Mouse (Mus musculus) forebrain, embryonic 11.5 days (tissue): ENCODE measurements around the gene Txlna. TPM values are rescaled to one million over a fixed set of nuclear protein-coding genes. Genes with fewer than 3 reads are reported as not detected.

Experiments
- ATAC-seq: fragments of 200-750 bp; cut with Nextera tagmentation; replicated peaks from 2 replicates; pipeline ENCODE4 v1.8.0; 2017; ENCODE audit warnings: moderate TSS enrichment; ENCODE audit not compliant: low FRiP score
- DNase-seq: peaks from one replicate; pipeline ENCODE4 v3.0.0-alpha.2; 2017; ENCODE audit warnings: low spot score
- H3K27ac ChIP-seq: fragments of 300-500 bp; sonication (generic); 2 replicates; pipeline ENCODE4 v1.5.1; 2014; ENCODE audit warnings: low read depth, low read length
- H3K27me3 ChIP-seq: fragments of 300-500 bp; sonication (generic); 2 replicates; pipeline ENCODE4 v1.6.1; 2014; ENCODE audit warnings: mild to moderate bottlenecking, low read length, mixed read lengths; ENCODE audit not compliant: control insufficient read depth, insufficient read depth
- H3K36me3 ChIP-seq: fragments of 300-500 bp; sonication (generic); 2 replicates; pipeline ENCODE4 v1.6.1; 2014; ENCODE audit warnings: mild to moderate bottlenecking, low read length, moderate library complexity, mixed read lengths; ENCODE audit not compliant: control insufficient read depth, insufficient read depth
- H3K4me1 ChIP-seq: fragments of 300-500 bp; sonication (generic); replicated peaks from 2 replicates; pipeline ENCODE4 v1.6.1; 2014; ENCODE audit warnings: low read length, mixed read lengths; ENCODE audit not compliant: control insufficient read depth, insufficient read depth
- H3K4me2 ChIP-seq: fragments of 300-500 bp; sonication (generic); 2 replicates; pipeline ENCODE4 v1.6.1; 2014; ENCODE audit warnings: low read depth, mild to moderate bottlenecking, low read length, moderate library complexity, mixed read lengths; ENCODE audit not compliant: severe bottlenecking
- H3K4me3 ChIP-seq: fragments of 300-500 bp; sonication (generic); 2 replicates; pipeline ENCODE4 v1.5.1; 2014; ENCODE audit warnings: low read depth, low read length
- H3K9ac ChIP-seq: fragments of 300-500 bp; sonication (generic); 2 replicates; pipeline ENCODE4 v1.6.1; 2014; ENCODE audit warnings: low read length
- H3K9me3 ChIP-seq: fragments of 300-500 bp; sonication (generic); 2 replicates; pipeline ENCODE4 v1.6.1; 2016; ENCODE audit warnings: low read length, mixed read lengths; ENCODE audit not compliant: control insufficient read depth
- WGBS: fragments of 180-500 bp; shearing (Covaris S2); extraction: QIAGEN DNeasy Blood & Tissue Kit; methylation state at CpG from one replicate; pipeline ENCODE4 v1.1.7; 2014; 5-methylcytosine and 5-hydroxymethylcytosine counted together
- microRNA-seq: library from miRNA; unstranded; fragments of <30 nt; microRNA quantifications from one replicate; pipeline ENCODE4, GENCODE M21; 2016; ENCODE audit not compliant: insufficient number of aligned reads
- polyA plus RNA-seq: library from polyadenylated mRNA; unstranded; fragments of >200 nt; fragmentation: Nextera tagmentation; extraction: Ambion mirVana; gene quantifications from 2 replicates; pipeline ENCODE4 v1.2.1, GENCODE M21; 2014

Gene Txlna
- polyA plus RNA-seq, 1 experiment from 2014 or later, result 115 TPM

DNA sequence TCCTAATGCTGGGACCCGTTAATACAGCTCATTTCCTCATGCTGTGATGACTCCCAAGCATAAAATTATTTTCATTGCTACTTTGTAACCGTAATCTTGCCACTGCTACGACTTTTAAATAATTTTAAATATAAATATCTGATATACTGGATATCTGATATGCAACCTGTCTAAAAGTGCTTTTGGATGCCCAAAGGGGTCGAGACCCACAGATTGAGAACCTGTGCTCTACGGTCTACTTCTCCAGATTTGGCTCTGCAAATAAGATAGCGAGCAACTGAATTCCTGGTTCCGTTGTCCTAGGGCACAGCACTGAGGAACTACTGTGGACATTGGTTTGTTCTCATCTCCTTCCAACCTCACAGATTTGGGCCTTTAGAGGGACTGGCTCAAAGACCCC, 63.2 kb downstream of the Txlna start:
- Histone ChIP-seq H3K27ac (no peak overlapping the region), H3K27me3 (no peaks in the 10 kb centered on the region), H3K9me3 (no peaks in the 10 kb centered on the region), H3K4me2 (no peak overlapping the region), H3K4me1 (no peaks in the 10 kb centered on the region), H3K9ac (no peak overlapping the region), H3K36me3 (no peaks in the 10 kb centered on the region), H3K4me3 (no peak overlapping the region)
- DNase-seq (no peak), ATAC-seq (no peak)
- WGBS, result 84% methylated on average over 7 of the region's 7 CpGs

DNA sequence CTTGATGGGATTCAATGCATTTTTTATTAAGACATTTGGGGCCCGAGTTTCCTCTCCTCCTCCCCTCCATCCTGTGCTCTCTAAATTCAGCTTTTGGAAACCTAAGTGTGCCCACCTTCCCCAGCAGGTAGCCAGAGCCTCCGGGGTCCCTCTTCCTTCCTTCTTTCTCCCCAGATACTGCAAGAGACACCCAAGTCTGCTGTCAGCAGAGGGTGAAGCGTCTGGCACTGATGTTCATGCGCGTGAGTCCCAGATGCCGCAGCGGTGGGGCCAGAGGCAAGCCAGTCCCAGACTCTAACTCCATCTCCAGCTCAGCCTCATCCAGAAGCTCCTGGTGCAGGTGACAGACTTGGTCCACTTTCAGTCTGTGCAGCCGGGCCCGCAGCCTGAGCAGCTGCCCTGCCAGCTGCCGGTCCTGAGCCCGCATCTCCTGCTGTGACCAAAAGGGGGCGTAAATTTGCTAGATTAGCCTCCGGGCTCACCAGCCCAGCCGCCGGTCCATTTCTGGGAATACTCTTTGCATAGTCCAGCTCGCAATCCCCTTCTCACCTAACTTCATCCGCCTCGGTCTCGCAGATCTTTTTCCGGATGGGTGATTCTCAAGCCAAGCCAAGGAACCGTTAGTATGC, 63.9 kb downstream of the Txlna start:
- WGBS, result 33% methylated on average over 21 of the region's 21 CpGs
- DNase-seq, result peak; percentile 81
- peak overlapping the region; percentile 5; the same call in 1 of the 2 replicates for H3K9ac ChIP-seq
- no peaks in the 10 kb centered on the region for H3K4me1 ChIP-seq
- no peaks in the 10 kb centered on the region for H3K27me3 ChIP-seq
- H3K9me3 ChIP-seq, result no peaks in the 10 kb centered on the region
- peak overlapping the region; percentile 8; the same call in 1 of the 2 replicates for H3K4me2 ChIP-seq
- H3K4me3 ChIP-seq, result no peak overlapping the region
- no peaks in the 10 kb centered on the region for H3K36me3 ChIP-seq
- no peak overlapping the region for H3K27ac ChIP-seq
- ATAC-seq, result 0 out of 2 replicates have a peak, but pooled peaks have one; percentile 33

Small RNA genes lying within 50 kb of the gene (microRNA-seq; reads per million reads assigned to microRNA genes)
- gene Mir7016, result not detected

Other genes starting within 250 kb of the Txlna start
- gene Zbtb8b, start 200.2 kb downstream of the Txlna start, polyA plus RNA-seq, result 1.6 and 1.8 TPM in 2 replicates
- 24.9 and 25.3 TPM in 2 replicates for gene Bsdc1, start 179.5 kb downstream of the Txlna start, polyA plus RNA-seq
- not detected in 2 replicates for gene Tssk3, start 150.0 kb downstream of the Txlna start, polyA plus RNA-seq
- gene Fam229a, start 149.9 kb downstream of the Txlna start, polyA plus RNA-seq, result not detected in 2 replicates
- 1,728 and 1,922 TPM in 2 replicates for gene Marcksl1, start 127.5 kb downstream of the Txlna start, polyA plus RNA-seq
- gene Hdac1, start 98.4 kb downstream of the Txlna start, polyA plus RNA-seq, result 262 and 282 TPM in 2 replicates
- gene Lck, start 67.4 kb downstream of the Txlna start, polyA plus RNA-seq, result 11.5 and 13.8 TPM in 2 replicates
- 0.71 and 1.1 TPM in 2 replicates for gene Fam167b, start 62.5 kb downstream of the Txlna start, polyA plus RNA-seq
- gene Eif3i, start 40.4 kb downstream of the Txlna start, polyA plus RNA-seq, result 251 and 272 TPM in 2 replicates
- gene Tmem234, start 40.4 kb downstream of the Txlna start, polyA plus RNA-seq, result 188 and 192 TPM in 2 replicates
- gene Dcdc2b, start 26.8 kb downstream of the Txlna start, polyA plus RNA-seq, result 2.5 and 2.6 TPM in 2 replicates
- 25.4 and 27.2 TPM in 2 replicates for gene Iqcc, start 22.0 kb downstream of the Txlna start, polyA plus RNA-seq
- gene Ccdc28b, start 17.1 kb downstream of the Txlna start, polyA plus RNA-seq, result 57.6 and 66.1 TPM in 2 replicates
- 12.0 and 13.9 TPM in 2 replicates for gene Kpna6, start 31.7 kb upstream of the Txlna start, polyA plus RNA-seq
- 50.0 and 53.2 TPM in 2 replicates for gene Tmem39b, start 55.8 kb upstream of the Txlna start, polyA plus RNA-seq
- gene Khdrbs1, start 101.2 kb upstream of the Txlna start, polyA plus RNA-seq, result 183 and 185 TPM in 2 replicates
- 355 and 395 TPM in 2 replicates for gene Ptp4a2, start 170.2 kb upstream of the Txlna start, polyA plus RNA-seq